Mouse (Mus musculus) mouse trophoblast stem cell (cell line): ENCODE results near the gene Pde8a.

Experiments
- in situ Hi-C, 2 experiments: fragments of 300-500 bp; cut with MseI, MboI; formaldehyde crosslinking; loops; 2 replicates in 1 of 2; 3 replicates in 1 of 2; pipeline ENCODE4 v1.15.1; 2025

The Pde8a gene

DNA sequence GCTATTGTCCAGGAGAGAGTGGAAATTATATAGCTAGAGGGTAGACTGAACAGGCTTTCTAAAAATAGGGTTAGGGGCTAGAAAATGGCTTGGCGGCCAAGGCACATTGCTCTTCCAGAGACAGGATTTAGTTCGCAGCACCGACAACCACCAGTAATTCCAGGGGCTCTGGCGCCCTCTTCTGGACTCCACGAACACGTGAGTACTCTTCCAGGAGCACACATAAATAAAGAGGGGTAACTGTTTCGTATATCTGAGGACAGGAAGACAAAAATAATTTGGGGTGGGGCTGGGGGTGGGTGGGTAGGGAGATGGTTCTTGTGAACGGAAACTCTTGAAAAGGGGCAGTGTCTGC is 123.0 kb downstream of the Pde8a start:
- in situ Hi-C loops = loop anchor here in 1 of 2 experiments (5.0 kb wide), 1 partner anchor 169 kb away; no protein-coding TSS in a partner anchor

DNA sequence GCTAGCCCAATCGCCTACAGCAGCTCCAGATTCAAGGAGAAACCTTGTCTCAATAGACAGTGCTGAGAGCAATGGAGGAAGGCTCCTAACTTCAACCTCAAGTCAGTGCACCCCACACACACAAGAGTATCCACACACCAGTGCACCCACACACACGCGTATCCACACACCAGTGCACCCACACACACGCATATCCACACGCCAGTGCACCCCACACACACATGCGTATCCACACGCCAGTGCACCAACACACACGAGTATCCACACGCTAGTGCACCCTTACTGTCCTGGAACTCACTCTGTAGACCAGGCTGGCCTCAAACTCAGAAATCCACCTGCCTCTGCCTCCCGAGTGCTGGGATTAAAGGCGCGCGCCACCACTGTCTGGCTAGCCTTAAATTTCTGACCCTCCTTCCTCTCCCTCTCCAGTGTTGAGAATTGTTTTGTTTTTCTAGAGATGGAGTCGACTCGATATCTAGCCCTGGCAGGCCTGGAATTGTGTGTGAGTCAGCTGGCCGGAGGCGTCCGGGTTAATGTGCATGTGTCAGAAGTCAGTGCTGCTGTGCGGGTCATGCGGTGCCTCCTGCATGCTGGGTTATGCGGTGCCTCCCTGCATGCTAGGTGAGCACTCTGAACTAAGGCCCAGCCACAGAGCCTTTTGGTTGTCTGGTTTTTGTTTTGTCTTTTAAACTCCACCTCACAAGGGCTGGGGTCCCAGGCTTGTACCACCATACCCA is 124.6 kb downstream of the Pde8a start:
- in situ Hi-C loops = loop anchor here in 1 of 2 experiments (5.0 kb wide), 1 partner anchor 171 kb away; no protein-coding TSS in a partner anchor

DNA sequence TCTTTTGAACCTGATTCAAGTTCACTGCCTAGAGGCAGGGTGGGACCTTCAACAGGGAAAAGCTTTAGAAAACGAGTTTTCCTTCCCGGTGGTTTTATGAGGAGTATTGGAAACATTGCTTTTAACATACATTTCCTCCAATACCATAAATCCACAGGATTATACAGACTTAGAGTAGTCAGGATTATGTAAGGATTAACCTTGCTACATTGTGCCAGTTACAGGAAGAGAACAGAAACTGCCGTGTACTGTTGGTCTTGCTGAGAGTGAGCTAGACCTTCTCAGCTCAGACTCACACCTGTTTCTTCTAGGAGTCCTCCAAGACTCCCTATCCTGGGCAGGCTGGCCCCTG is 125.1 kb downstream of the Pde8a start:
- in situ Hi-C loops = loop anchor here in 1 of 2 experiments (5.0 kb wide), 1 partner anchor 171 kb away; no protein-coding TSS in a partner anchor

DNA sequence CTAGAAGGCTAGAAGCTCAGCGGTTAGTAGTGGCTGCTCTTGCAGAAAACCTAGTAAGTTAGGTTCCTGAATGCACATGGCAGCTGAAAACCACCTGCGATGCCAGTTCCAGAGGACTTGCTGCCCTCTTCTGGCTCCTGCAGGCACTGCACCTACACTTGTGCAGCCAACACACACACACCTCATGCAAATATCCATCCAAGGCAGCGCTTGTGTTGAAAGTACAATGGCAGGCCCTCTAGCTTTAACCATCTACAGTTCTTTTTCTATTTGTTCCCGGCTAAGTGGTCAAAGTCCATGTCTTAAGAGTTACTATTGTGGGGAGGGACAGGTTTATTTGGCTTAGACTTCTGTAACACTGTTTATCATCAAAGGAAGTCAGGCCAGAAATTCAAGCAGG is 126.4 kb downstream of the Pde8a start:
- in situ Hi-C loops = loop anchor here in 1 of 2 experiments (5.0 kb wide), 1 partner anchor 172 kb away; no protein-coding TSS in a partner anchor

DNA sequence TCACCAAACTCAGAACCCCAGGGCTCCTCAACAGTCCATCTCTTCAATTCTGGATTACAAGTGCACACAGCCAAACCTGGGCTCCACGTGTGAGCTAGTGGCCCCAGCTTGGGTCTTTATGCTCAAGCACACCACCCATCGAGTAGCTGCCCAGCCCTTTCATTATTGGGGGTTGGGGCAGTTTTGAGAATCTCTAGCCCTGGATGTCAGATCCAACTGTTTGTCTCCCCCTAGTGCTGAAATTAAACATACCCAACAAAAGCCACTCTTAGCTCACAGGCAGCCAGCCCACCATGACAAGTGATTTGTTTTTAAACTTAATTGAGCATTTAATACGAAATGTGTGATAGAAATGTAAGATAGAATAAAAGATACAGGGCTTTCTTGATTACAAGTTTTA is 128.2 kb downstream of the Pde8a start:
- in situ Hi-C loops = no loop called here

DNA sequence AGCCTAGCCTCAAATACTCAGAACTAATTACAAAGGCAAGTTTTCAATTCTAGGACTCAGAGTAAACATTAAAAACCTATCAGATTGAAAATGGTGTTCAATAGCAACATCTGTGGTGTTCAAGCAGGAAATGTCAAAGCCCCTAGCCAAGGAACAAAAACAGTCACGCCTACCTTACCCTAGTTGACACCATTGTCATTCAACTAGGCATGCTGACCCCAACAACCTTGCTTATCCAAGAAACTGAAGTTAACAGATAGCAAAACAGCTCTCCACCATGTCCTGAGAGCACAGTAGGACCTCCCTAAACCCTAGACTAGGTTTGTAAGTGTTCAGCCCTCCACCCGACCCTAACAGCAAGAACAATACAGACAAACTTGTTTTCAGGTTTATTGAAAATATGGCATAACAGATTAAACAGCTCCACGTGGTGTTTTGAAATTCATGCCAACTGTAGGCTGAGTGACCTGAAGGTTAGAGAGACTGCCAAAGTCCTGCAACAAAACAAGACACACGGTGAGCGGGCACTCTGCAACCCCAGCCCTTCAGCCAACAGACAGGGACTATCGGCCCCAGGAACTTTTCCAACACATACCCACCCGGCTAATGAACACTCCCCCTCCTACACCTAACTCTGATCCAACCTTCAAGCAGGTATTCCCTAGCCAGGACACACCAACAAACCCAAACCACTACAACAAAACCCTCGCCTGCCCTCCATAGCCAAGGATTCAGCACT is 129.1 kb downstream of the Pde8a start:
- in situ Hi-C loops = no loop called here

DNA sequence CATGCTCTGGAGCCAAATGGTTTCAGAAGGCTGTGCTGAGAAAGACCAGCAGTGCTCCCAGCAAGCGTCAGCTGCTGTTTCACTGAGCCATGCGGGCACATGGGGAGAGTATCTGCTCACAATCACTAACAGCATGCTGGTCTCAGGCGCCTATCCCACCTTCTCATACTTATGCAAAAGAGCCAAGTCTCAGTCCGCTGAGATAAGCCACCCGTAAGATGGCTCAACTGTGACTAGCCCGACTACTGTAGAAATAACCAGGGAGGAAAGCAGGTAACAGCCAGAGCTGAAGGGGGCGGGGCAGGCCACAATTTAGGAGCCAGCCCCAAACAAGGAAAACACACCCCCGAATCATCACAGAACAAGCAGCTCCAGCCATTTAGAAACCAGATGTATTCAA is 129.9 kb downstream of the Pde8a start:
- in situ Hi-C loops = no loop called here

DNA sequence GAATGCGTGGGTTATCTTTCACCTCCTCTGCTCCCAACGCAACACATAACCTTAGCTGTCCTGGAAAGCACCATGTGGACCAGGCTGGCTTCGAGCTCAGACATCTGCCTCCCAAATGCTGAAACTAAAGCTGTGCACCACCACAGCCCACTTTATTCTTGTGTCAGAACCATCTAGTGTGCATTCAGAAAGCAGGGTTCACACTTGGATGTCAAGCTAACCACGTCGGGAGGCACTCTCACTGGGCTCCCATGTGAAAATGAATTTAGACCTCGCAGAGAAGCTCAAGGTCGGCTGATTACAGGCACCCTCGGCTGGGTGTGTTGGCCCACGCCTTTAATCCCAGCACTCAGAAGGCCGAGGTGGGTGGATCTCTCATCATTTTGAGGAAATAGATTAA is 130.4 kb downstream of the Pde8a start:
- in situ Hi-C loops = no loop called here

DNA sequence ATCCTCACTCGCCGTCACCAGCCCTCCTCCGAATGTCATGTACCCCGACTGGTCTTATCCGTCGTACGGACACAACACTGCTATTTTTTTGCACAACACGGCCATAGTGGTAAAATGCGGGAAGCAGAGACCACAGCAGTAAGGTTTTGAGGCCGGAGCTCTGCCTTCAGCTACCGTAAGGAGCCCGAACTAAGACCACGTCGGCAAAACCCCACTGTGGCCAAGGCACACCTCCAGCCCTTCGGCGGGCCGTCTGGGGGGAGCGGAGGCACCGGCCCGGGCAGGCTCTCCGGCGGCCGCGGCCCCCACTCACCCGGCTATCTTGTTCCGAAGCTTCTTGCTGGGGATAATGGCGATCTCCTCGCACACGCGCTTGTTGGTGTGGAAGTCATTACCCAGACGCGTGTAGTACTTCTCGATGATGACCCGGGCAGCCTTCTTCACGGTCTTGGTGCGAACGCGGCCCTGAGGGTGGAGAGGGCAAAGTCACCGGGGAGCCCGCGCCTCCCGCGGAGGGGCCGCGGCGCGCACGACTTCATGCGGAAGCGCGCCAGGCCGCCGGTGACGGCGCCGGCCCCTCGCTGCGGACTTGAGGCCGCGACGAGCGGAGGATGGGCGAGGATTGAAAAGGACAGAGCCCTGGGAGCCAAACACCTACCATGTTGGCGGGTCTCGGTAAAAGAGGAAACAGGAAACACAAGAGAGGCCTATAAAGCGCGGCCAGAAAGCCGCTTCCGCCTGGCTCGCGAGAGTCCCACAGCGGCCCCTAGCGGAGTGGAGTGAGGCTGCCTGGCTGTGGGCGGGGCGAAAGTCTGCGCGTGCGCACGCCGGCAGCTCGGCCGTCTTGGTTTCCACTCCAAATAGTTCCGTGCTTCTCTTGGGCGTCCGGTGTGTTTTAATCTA is 131.4 kb downstream of the Pde8a start, which contains the start of gene Rps17:
Rps17 (minus strand) TSS at position 711 of the 903 bp plus-strand sequence.
- in situ Hi-C loops = no loop called here

DNA sequence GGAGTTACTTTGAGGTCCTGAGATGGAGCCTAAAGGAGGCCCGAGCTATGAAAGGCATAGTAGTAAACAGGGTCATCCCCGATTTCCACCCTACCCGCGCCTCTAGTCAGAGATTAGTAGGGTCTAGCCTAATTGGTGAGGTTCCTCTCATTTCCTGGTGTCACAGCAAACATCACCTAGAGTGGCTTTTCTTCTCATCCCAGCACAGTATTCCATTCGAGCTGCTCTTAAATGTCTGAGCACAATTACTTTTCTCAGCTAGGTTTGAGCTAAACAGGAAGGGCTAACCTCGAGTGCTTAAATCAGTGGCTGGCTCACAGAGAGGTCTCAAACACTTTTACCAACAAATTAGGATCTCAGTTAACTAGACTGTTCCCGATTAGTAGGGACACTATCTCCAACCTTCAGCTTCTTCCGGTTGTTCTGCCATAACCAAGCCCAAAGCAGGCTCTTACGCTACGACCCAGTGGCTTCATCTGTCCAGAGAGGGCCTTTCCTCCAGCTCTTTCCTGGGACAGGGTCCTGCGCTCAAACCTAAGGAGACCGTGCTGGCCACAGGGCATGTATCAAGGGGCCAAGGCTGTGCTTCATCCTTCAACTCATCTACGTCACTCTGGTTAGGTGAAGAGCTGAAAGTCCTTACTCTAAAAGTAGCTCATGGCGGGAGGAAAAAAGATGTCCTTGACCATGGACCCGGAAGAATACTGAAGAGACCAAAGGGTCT is 132.2 kb downstream of the Pde8a start:
- in situ Hi-C loops = no loop called here

DNA sequence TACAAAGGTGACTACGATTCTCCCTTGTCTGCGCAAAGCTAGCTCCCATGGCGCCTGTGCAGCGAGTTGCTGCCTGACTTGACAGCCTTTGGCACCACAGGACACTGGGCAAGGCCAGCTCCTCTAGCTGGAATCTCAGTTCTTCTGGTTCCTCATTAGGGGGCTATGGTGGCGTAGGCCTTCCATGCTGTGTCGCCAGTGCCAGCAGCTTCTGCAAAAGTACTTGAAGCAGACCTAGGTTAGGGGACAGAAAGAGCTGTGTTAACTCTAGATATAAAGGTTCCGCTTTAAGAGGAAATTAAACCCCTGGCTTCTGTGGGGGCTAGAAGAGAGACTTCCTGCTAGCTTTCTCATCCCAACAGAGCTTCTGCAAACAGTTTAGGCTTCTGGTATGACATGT is 134.8 kb downstream of the Pde8a start:
- in situ Hi-C loops = no loop called here

DNA sequence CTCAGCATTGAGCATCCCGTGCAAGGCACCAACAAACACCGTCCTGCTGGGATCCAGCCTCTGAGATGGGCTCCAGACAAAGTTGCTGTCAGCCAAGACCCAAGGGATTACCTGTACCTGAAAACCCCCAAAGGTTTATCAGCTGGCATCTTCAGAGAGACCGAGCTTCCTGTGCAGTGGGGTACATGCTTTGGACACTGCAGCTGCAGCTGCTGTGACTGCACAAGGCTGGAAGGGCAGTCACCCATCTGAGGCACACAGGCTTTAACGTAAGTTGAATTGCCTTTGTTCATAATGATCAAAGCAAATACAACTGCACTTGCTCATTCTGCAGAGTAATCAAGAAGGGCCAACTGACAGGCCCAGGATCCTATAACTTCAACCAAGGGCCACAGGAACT is 138.4 kb downstream of the Pde8a start:
- in situ Hi-C loops = no loop called here

DNA sequence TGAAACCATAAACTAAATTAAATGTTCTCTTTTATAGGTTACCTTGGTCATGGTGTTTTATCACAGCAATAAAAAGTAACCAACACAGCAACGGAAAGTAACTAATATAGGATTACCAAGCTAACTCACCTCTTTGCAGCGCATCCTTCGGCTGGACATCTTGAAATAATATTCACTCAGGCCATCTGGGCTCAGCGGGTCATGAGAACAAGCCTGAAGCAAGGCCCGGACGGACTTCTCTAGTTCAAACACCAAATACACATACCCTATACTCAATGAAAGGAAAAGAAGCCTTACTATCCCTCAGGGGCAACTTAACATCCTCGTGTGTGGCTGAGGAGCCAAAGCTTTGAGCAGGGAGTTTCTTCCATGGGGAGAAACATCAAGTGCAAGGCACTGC is 142.3 kb downstream of the Pde8a start:
- in situ Hi-C loops = no loop called here

DNA sequence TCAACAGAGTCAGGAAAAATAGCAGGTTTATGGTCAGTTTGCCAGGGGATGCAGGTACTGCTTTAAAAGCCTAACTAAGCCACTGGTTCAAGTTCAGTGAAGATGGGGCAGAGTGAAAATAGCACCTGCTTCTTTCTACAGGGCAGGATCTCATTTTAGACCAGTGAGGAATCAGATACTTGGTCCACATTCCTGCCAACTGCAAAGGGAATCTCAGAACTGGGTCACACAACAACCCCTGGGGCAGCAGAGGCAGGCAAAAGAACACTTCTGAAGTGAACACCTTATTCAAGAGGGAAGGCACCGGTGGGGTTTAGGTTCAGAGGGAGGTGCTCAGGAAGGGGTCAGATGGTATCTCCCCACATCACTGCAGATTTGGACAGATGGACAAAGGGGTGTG is 143.0 kb downstream of the Pde8a start:
- in situ Hi-C loops = no loop called here

DNA sequence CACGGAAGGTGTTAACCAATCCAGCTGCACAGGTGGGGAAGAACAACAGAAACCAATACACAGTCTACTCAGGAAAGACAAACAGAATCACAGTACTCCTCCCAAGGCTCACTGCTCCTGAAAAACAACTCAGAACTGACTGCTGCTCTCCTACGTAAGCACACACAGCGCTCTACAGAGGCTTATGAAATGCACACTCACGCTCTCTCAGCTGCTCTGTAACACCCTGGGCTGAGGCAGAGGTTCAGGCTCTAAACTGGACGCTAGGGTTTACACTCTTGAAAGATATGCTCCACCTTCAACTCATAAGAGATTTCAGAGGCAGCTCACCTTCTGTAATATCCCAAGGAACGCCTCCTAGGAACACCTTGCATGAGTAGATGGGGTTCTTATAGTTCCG is 143.6 kb downstream of the Pde8a start:
- in situ Hi-C loops = no loop called here

DNA sequence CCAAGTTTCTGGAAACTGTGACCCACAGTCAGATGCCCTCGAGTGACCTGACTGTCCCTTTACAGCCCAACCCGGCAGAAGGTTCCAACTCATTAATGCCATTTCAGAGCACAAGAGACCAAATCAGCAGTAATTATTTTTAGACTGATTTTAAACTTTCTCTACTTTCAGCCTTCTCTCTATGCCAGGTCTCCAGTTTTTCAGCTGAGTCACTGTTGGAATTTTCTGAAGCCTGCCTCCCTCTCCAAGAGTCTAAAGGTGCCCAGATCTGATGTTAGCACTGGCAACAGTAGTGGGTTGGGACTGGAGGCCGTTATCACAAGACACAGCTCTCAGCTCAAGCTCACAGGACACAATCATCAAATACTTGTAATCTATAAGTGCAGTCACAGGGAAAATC is 154.6 kb downstream of the Pde8a start:
- in situ Hi-C loops = no loop called here

DNA sequence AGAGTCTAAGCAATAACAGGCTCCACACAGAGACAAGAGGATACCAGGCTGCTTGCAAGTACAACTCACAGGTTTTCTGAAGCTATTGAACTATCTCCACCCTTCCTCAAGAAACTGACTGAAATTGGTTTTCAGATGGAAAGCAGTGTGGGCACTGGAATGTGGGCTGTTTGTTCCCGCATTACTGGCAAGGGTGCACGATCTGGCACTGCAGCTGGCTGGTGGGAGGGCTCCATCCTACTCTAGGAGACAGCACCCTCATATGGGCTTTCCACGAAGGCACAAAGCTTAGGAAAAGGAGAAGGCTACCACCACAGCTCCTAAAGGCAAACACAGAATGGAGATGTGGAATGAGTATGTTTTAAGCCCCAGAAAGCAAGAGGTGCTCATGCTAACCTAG is 156.3 kb downstream of the Pde8a start:
- in situ Hi-C loops = no loop called here

DNA sequence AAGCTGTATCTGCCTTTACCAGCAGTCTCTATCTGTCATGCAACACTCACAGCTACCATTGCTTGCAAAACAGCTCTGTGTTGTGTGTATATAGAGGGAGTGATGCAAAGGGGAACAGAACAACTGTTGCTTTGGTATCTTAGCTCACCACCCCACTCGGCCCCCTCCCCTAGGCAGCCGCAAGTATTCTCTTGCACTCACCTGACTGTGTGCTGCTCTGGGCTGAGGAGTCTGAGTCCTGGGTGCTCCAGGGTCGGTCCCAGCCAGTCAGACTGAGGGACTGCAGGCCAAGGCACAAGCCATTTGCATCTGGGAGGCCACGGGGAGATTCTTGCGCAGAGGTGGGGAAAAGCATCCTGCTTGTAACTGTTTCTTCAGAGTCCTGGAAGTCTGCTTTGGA is 158.4 kb downstream of the Pde8a start:
- in situ Hi-C loops = no loop called here

DNA sequence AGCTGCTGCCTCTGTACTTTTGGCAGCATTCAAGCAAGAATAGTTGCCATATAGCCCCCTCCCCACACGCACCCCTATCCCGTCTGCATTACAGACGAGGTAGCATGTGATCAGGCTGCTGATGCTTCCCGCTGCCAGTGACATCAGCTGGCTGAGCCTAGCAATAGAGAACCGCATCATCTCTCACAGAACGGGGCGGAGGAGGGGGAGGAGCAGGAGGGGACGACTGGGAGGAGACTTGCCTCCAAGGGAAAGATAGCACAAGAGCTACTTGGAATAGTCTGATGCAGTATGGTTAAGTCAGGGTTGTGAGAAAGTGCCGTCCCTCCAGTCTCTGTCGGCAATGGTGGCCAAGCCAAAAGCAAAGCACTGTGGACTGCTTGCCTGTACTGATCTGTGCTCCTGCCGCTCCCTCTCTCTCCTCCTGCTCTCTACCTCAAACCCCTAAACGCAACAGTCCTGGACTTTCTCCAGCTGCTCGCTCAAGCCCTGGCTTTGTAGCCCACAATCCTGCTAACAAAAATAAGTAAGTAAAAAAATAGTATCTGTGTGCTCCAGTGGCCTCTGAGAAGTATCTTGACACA is 159.0 kb downstream of the Pde8a start:
- in situ Hi-C loops = no loop called here

DNA sequence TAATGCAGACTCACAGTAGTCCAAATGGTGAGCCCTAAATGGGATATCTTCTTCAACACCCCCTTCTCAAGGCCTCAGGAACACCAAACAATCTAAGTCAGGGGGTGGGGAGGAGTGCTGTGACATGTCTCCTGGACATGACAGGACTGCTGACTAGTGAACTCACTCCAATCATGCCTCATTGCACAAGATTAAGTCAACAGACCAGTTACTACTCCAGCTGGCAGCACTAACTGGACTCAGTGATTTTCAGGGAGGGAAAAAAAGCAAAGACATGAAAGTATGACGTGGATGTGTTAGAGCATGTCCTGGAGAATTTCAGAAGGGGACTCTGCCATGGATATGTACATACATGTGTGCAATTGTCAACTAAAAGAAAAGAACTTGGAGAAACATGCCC is 166.0 kb downstream of the Pde8a start:
- in situ Hi-C loops = no loop called here
